Mouse (Mus musculus) limb, embryonic 14.5 days (tissue): ENCODE data around the gene Olfr303. TPM values are rescaled to one million over a fixed set of nuclear protein-coding genes. Genes with fewer than 3 reads are reported as not detected.
"Not testable (repeated sequence)": the region's sequence is repeated elsewhere in the genome, so short reads cannot be mapped to it uniquely, and the experiment has no call there.

Experiments used
- ATAC-seq: fragments of 200-750 bp; cut with Nextera tagmentation; 2 replicates; pipeline ENCODE4 v1.8.0; 2017; ENCODE audit warnings: low read depth, moderate number of reproducible peaks, moderate TSS enrichment; ENCODE audit not compliant: low FRiP score
- DNase-seq: peaks from one replicate; pipeline ENCODE4 v3.0.0-alpha.2; 2015; ENCODE audit warnings: low spot score
- H3K27ac ChIP-seq: fragments of 300-500 bp; sonication (generic); replicated peaks from 2 replicates; pipeline ENCODE4 v1.5.1; 2014; ENCODE audit warnings: low read depth, mild to moderate bottlenecking, low read length, moderate library complexity, mixed read lengths
- H3K27me3 ChIP-seq: fragments of 300-500 bp; sonication (generic); 2 replicates; pipeline ENCODE4 v1.6.1; 2014; ENCODE audit warnings: low read length, mixed read lengths; ENCODE audit not compliant: control insufficient read depth, insufficient read depth
- H3K36me3 ChIP-seq: fragments of 300-500 bp; sonication (generic); 2 replicates; pipeline ENCODE4 v1.6.1; 2014; ENCODE audit warnings: mild to moderate bottlenecking, low read length, moderate library complexity, mixed read lengths; ENCODE audit not compliant: control insufficient read depth, insufficient read depth
- H3K4me1 ChIP-seq: fragments of 300-500 bp; sonication (generic); 2 replicates; pipeline ENCODE4 v1.6.1; 2014; ENCODE audit warnings: antibody characterized with exemption, low read length, mixed read lengths; ENCODE audit not compliant: control insufficient read depth, insufficient read depth
- H3K4me2 ChIP-seq: fragments of 300-500 bp; sonication (generic); replicated peaks from 2 replicates; pipeline ENCODE4 v1.6.1; 2014; ENCODE audit warnings: low read depth, mild to moderate bottlenecking, low read length, moderate library complexity; ENCODE audit not compliant: severe bottlenecking
- H3K4me3 ChIP-seq: fragments of 300-500 bp; sonication (generic); replicated peaks from 2 replicates; pipeline ENCODE4 v1.5.1; 2014; ENCODE audit warnings: low read length
- H3K9ac ChIP-seq: fragments of 300-500 bp; sonication (generic); 2 replicates; pipeline ENCODE4 v1.6.1; 2014; ENCODE audit warnings: mild to moderate bottlenecking, low read depth, low read length, moderate library complexity; ENCODE audit not compliant: severe bottlenecking
- H3K9me3 ChIP-seq: fragments of 300-500 bp; sonication (generic); 2 replicates; pipeline ENCODE4 v1.6.1; 2016; ENCODE audit warnings: low read length; ENCODE audit not compliant: control insufficient read depth
- POLR2A ChIP-seq: fragments of 200-500 bp; IDR thresholded peaks from 2 replicates; pipeline ENCODE4 v1.8.0; 2012; ENCODE audit warnings: inconsistent platforms, mild to moderate bottlenecking, moderate library complexity, borderline replicate concordance; ENCODE audit not compliant: insufficient read depth, insufficient read length; ENCODE audit errors: extremely low read depth
- WGBS: fragments of 180-500 bp; shearing (Covaris S2); extraction: QIAGEN DNeasy Blood & Tissue Kit; methylation state at CpG from one replicate; pipeline ENCODE4 v1.1.7; 2014; 5-methylcytosine and 5-hydroxymethylcytosine counted together
- polyA plus RNA-seq, 2 experiments: library from polyadenylated mRNA; depleted of rRNA in 1 of 2; stranded (reverse) in 1 of 2; unstranded in 1 of 2; fragments of >200 nt; fragmentation: Nextera tagmentation in 1 of 2; extraction: Ambion mirVana in 1 of 2; gene quantifications; 2 replicates each; pipeline versions ENCODE4 v1.2.1 to v1.2.3; 2012 to 2014

The Olfr303 gene
- polyA plus RNA-seq (2012; rRNA removed) (not detected in 2 replicates), polyA plus RNA-seq (2014; fragmentation: Nextera tagmentation; extraction: Ambion mirVana) (not detected in 2 replicates)

DNA sequence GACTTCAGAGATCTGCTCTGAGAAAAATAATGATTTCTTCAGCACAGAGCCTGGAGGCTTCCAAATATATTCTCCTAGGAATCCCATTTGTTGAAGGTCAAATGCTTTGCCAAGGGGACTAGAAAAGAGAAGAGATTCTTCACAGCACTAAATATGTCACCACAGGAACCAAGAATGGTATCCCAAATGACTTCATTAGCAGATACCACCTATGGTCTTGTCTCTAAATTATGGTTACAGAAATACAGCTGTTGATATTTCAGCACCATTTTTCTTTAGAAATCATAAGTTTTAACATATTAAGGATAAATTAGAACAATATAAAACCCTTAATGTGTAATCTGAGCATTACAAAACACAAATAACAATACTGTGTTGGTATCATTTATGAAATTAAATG is at the start of gene Olfr303:
Gene Olfr303 (minus strand): TSS at position 101 of the 400 bp plus-strand sequence.
- no peak for ATAC-seq

GRCm38 (mm10) chr7:86403546-86403945 is 6.0 kb upstream of the Olfr303 start, which contains the start of gene Olfr301:
Gene Olfr301, plus strand, starts transcription at chr7:86403846.
- Histone ChIP-seq H3K27ac (no peak within 1 kb of the TSS), H3K9ac (no peak within 1 kb of the TSS), H3K4me1 (no peaks in the 10 kb centered on the region), H3K9me3 (no peaks in the 10 kb centered on the region), H3K4me3 (no peak within 1 kb of the TSS), H3K36me3 (no peaks in the 10 kb centered on the region), H3K4me2 (no peak within 1 kb of the TSS), H3K27me3 (no peaks in the 10 kb centered on the region)
- WGBS: 81% methylated on average over 2 of the region's 2 CpGs
- no peak for TF ChIP-seq POLR2A
- ATAC-seq: no peak
- no peak for DNase-seq

More for the DNA sequence above, at the start of gene Olfr303:
- Histone ChIP-seq H3K4me1 (no peaks in the 10 kb centered on the region), H3K9ac (no peak within 1 kb of the TSS), H3K4me2 (no peak within 1 kb of the TSS), H3K36me3 (no peaks in the 10 kb centered on the region), H3K9me3 (no peaks in the 10 kb centered on the region), H3K4me3 (no peak within 1 kb of the TSS), H3K27ac (no peak within 1 kb of the TSS), H3K27me3 (no peaks in the 10 kb centered on the region)
- DNase-seq: no peak
- TF ChIP-seq POLR2A: no peak

DNA sequence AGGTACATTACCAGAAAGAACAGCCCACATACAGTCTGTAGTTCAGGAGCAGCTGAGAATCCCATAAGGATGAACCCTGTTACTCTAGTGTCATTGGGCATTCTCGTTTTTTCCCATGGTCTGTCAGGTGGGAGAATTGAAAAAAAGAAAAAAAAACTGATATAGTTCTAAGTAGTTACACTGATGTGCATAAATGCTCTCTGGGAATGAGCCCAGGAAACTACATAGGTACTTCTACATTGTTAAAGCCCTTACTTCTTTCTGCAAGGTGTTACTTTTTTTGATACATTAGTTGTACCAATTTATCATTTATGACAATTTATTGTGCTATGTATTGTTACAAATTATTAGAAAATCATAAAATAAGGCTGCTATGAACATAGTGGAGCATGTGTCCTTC is 11.0 kb downstream of the Olfr303 start, which contains the start of gene Olfr304:
Gene Olfr304 (minus strand): TSS at position 101 of the 400 bp plus-strand sequence.
- no peaks in the 10 kb centered on the region for H3K4me1 ChIP-seq
- no peaks in the 10 kb centered on the region for H3K36me3 ChIP-seq
- no peak within 1 kb of the TSS for H3K9ac ChIP-seq
- H3K9me3 ChIP-seq: no peaks in the 10 kb centered on the region
- no peak within 1 kb of the TSS for H3K4me3 ChIP-seq
- no peaks in the 10 kb centered on the region for H3K27me3 ChIP-seq
- WGBS: 68% methylated on average over 1 of the region's 1 CpGs
- no peak for TF ChIP-seq POLR2A
- no peak within 1 kb of the TSS for H3K4me2 ChIP-seq
- DNase-seq (no peak), ATAC-seq (no peak)
- no peak within 1 kb of the TSS for H3K27ac ChIP-seq

GRCm38 (mm10) chr7:86385769-86386168 is 11.8 kb downstream of the Olfr303 start:
- DNase-seq: no peak
- 67% methylated on average over 3 of the region's 3 CpGs for WGBS
- no peak for TF ChIP-seq POLR2A

DNA sequence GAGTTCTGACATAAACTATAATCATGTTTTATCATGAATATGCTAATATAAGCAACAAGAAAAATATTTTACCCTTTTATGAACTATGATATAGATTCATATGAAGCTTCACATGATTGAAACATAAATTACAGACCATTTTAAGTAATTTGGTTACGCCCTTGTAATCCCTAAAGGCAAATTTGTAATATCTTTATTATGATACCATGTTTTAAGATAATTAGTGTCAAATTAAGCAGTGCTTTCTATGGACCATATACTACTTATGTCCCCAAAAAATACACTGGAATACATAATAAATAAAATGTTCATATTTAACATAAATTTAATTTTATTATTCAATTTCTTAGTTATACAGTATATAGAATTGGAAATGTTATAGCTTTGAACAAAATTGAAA is 30.8 kb downstream of the Olfr303 start, which contains the start of gene Olfr305:
Gene Olfr305 (minus strand): TSS at position 101 of the 400 bp plus-strand sequence.
- Histone ChIP-seq H3K9ac (no peak within 1 kb of the TSS), H3K36me3 (no peaks in the 10 kb centered on the region), H3K4me3 (no peak within 1 kb of the TSS), H3K4me1 (no peaks in the 10 kb centered on the region), H3K27ac (no peak within 1 kb of the TSS), H3K4me2 (no peak within 1 kb of the TSS), H3K9me3 (no peaks in the 10 kb centered on the region), H3K27me3 (no peaks in the 10 kb centered on the region)
- 93% methylated on average over 1 of the region's 1 CpGs for WGBS
- ATAC-seq (no peak), DNase-seq (no peak)
- no peak for TF ChIP-seq POLR2A

More at GRCm38 (mm10) chr7:86385769-86386168, 11.8 kb downstream of the Olfr303 start:
- no peaks in the 10 kb centered on the region for H3K9me3 ChIP-seq
- H3K36me3 ChIP-seq: no peaks in the 10 kb centered on the region
- H3K27me3 ChIP-seq: no peaks in the 10 kb centered on the region
- no peak for ATAC-seq
- no peaks in the 10 kb centered on the region for H3K4me1 ChIP-seq
- H3K4me3 ChIP-seq: no peak overlapping the region
- no peak overlapping the region for H3K9ac ChIP-seq
- H3K27ac ChIP-seq: no peak overlapping the region
- H3K4me2 ChIP-seq: no peak overlapping the region

DNA sequence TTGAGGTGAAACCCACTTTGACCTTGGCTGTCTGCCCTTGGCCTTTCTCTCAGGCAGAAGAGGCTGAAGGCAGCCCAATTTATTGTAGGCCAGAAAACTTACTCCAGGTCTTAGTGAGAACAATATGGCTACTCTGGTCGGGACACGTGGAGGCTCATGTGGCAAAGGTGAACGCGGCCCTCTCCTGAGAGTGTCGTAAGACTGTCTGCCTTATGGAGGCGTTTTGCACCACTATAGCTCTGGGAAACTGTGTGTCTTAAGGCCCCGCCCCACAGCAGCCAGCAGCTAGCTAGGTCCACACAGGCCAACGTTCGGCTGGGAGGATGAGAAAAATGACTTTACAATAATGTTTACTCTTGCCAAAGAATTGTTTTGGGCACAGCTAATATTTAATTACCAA is 51.3 kb downstream of the Olfr303 start:
- DNase-seq, H3K9me3 ChIP-seq, H3K27me3 ChIP-seq, H3K4me3 ChIP-seq, H3K27ac ChIP-seq, ATAC-seq, H3K4me1 ChIP-seq, H3K36me3 ChIP-seq, H3K9ac ChIP-seq, H3K4me2 ChIP-seq: not testable (repeated sequence)
- 92% methylated on average over 9 of the region's 9 CpGs for WGBS
